Mouse (Mus musculus): ENCODE results near the gene Olfr693. TPM values are rescaled to one million over a fixed set of nuclear protein-coding genes. Genes with fewer than 3 reads are reported as not detected.
A peak's percentile ranks its signal among the peaks of the same experiment; 100 is the strongest.

Olfr693 gene
- total and polyA plus RNA-seq, 3 experiments = not detected

DNA sequence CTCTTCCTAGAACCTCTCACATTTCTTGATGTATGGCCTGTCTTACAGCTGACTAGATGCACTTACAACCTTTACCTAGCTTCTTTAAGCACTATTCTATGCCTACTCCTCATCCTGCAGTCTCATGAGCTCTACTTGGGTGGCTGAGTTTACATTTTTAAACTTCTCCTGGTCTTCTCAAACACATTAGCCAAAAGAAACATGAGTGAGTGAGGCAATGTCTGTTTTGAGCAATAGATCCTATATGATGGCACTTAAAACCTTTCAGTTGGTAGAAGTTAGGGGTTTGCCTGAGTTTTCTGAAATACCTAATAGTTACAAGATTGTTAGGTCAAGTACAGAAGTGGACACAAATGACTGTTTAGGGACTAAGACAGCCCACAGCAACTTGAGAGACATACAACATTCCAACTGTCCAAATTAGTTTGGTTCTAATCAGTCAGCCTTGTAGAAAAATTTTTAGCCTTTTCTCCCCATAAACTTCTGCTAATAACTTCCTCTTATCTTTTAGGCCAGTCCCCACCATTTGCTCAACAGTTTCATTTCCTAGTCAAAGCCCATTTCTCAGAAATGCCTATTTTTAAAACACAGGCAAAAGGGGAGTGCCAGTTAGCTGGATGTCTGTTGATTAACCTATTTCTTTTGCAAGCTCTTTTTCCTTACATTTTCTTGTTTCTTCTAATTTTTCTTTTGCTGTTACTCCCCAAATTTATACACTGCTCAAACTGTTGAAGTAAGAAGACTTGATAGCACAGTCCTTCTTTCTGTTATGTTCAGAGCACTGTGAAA lies 28.6 kb downstream of the Olfr693 start (continued):
- TF ChIP-seq BHLHE40 (IDR thresholded peaks at IDR 0.05; ENCODE audit: borderline replicate concordance, low read depth, low read length) (no peak), MEF2A (IDR thresholded peaks at IDR 0.05; ENCODE audit: extremely low read depth, insufficient replicate concordance, low read depth, low read length, poor library complexity, severe bottlenecking) (no peak), TBP (IDR thresholded peaks at IDR 0.05; ENCODE audit: low read depth, low read length) (peak; percentile 40; the same call in 1 of the 2 replicates)

DNA sequence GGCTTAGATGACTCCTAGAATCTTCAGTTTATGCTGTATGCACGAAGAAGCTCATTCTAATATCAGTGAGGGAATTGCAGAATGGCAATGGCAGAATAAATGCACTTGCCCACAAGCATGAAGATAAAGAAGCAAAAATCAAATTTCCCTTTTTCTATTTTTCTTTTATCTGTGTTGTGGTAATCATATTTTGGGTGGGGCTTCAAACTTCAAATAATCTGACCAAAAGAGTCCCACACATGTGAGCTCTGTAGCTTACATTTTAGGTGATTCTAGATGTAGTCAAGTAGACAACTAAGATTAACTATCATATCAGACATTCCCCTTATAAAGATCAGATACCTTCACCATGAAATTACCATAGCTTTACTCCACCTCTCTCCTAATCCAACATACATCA lies 30.6 kb downstream of the Olfr693 start:
- Histone ChIP-seq H3K4me1 (ENCODE audit: control insufficient read depth in 1 of 2, insufficient read depth in 2 of 2, low read length in 2 of 2) (peaks cover 12 to 14% of the 10 kb centered on the region in 2 experiments), H3K9me3 (replicated peaks; ENCODE audit: insufficient read depth, low read length) (no peaks in the 10 kb centered on the region), H3K36me3 (ENCODE audit: control insufficient read depth in 1 of 2, insufficient read depth in 2 of 2, low read length in 2 of 2) (peaks cover 0 to 31% of the 10 kb centered on the region in 2 experiments; a peak in 2 of 4 replicates), H3K27ac (ENCODE audit: control insufficient read depth, low read depth, low read length) (no peak overlapping the region), H3K79me2 (ENCODE audit: control insufficient read depth, insufficient read depth, low read length, poor library complexity) (no peaks in the 10 kb centered on the region), H3K27me3 (ENCODE audit: control insufficient read depth in 1 of 2, insufficient read depth in 2 of 2, low read length in 2 of 2) (no peaks in the 10 kb centered on the region), H3K9ac (ENCODE audit: control insufficient read depth, low read depth, low read length, poor library complexity, severe bottlenecking) (no peak overlapping the region), H3K4me3 (ENCODE audit: control insufficient read depth in 1 of 2, insufficient read depth in 1 of 2, low read depth in 2 of 2, low read length in 2 of 2) (no peak overlapping the region)
- no peak for DNase-seq (ENCODE audit: low read depth, low spot score)
- TF ChIP-seq GATA1 (IDR thresholded peaks at IDR 0.05; ENCODE audit: low read depth, low read length) (peak; percentile 61; the same call in 1 of the 2 replicates), UBTF (IDR thresholded peaks at IDR 0.05; ENCODE audit: borderline replicate concordance, insufficient read depth, low read depth, low read length) (no peak), ETS1 (IDR thresholded peaks at IDR 0.05; ENCODE audit: low read depth, low read length) (0 out of 2 replicates have a peak, but pooled peaks have one; percentile 21), USF1 (IDR thresholded peaks at IDR 0.05; ENCODE audit: low read depth, low read length) (no peak), MAFK (IDR thresholded peaks at IDR 0.05; ENCODE audit: borderline replicate concordance, low read depth, low read length) (no peak; the same call in 1 of the 2 replicates), TCF12 (IDR thresholded peaks at IDR 0.05; ENCODE audit: low read depth, low read length) (0 out of 2 replicates have a peak, but pooled peaks have one; percentile 22), POLR2AphosphoS5 (IDR thresholded peaks at IDR 0.05; ENCODE audit: borderline replicate concordance, low read depth, low read length) (no peak), NRF1 (IDR thresholded peaks at IDR 0.05; ENCODE audit: insufficient read depth, low read depth, low read length, poor library complexity, severe bottlenecking) (no peak), JUND (IDR thresholded peaks at IDR 0.05; ENCODE audit: low read depth, low read length) (no peak), MYB (IDR thresholded peaks at IDR 0.05; ENCODE audit: low read depth, low read length) (no peak), ZMIZ1 (IDR thresholded peaks at IDR 0.05; ENCODE audit: low read depth, low read length) (no peak), SMC3 (IDR thresholded peaks at IDR 0.05; ENCODE audit: low read depth, low read length) (no peak), POLR2AphosphoS2 (IDR thresholded peaks at IDR 0.05; ENCODE audit: low read length) (no peak), TBP (IDR thresholded peaks at IDR 0.05; ENCODE audit: low read depth, low read length) (no peak), ZKSCAN1 (IDR thresholded peaks at IDR 0.05; ENCODE audit: low read depth, low read length) (no peak), ZC3H11A (IDR thresholded peaks at IDR 0.05; ENCODE audit: low read depth, low read length) (no peak), RCOR1 (IDR thresholded peaks at IDR 0.05; ENCODE audit: low read depth, low read length) (peak; percentile 90), EP300 (IDR thresholded peaks at IDR 0.05; ENCODE audit: low read depth in 1 of 2, low read length in 2 of 2) (peak; percentile 44 to 63), MEF2A (IDR thresholded peaks at IDR 0.05; ENCODE audit: extremely low read depth, insufficient replicate concordance, low read depth, low read length, poor library complexity, severe bottlenecking) (no peak), TAL1 (IDR thresholded peaks at IDR 0.05; ENCODE audit: low read length) (no peak), MYC (IDR thresholded peaks at IDR 0.05; ENCODE audit: low read depth, low read length) (no peak), USF2 (IDR thresholded peaks at IDR 0.05; ENCODE audit: borderline replicate concordance in 1 of 2, insufficient read depth in 1 of 2, low read depth in 1 of 2, low read length in 2 of 2) (no peak), ZNF384 (IDR thresholded peaks at IDR 0.05; ENCODE audit: low read depth, low read length) (no peak), GABPA (IDR thresholded peaks at IDR 0.05; ENCODE audit: low read depth, low read length) (no peak), MAZ (IDR thresholded peaks at IDR 0.05; ENCODE audit: low read depth, low read length) (no peak), E2F4 (IDR thresholded peaks at IDR 0.05; ENCODE audit: borderline replicate concordance, low read depth, low read length) (no peak), BHLHE40 (IDR thresholded peaks at IDR 0.05; ENCODE audit: borderline replicate concordance, low read depth, low read length) (peak; percentile 23; the same call in 1 of the 2 replicates), ELF1 (IDR thresholded peaks at IDR 0.05; ENCODE audit: low read depth, low read length) (no peak), CHD1 (IDR thresholded peaks at IDR 0.05; ENCODE audit: low read depth, low read length) (no peak), MXI1 (IDR thresholded peaks at IDR 0.05; ENCODE audit: low read depth, low read length) (no peak), CHD2 (IDR thresholded peaks at IDR 0.05; ENCODE audit: low read length) (no peak), CTCF (IDR thresholded peaks at IDR 0.05 in 2 of 3, conservative IDR thresholded peaks at IDR 0.05 in 1 of 3; ENCODE audit: control insufficient read depth in 1 of 3, insufficient read depth in 1 of 3, low read depth in 2 of 3, low read length in 3 of 3, poor library complexity in 1 of 3, severe bottlenecking in 1 of 3) (no peak)
